Mouse (Mus musculus): ENCODE data around the gene Ptpn7.
"Not testable (repeated sequence)": the region's sequence is repeated elsewhere in the genome, so short reads cannot be mapped to it uniquely, and the experiment has no call there.

Ptpn7 gene

GRCm38 (mm10) chr1:135132473-135132872, at the start of gene Ptpn7:
Ptpn7 (plus strand) TSS chr1:135132700.
- DNase-seq (ENCODE audit: low spot score) = no peak

- DNase-seq (ENCODE audit: low spot score) = peak; percentile 42
These were observed 49.0 kb upstream of the Ptpn7 start for GRCm38 (mm10) chr1:135083465-135083864.

GRCm38 (mm10) chr1:135085296-135085871, 47.1 kb upstream of the Ptpn7 start:
- DNase-seq (ENCODE audit: low spot score) = no peak

GRCm38 (mm10) chr1:135086015-135086414, 46.5 kb upstream of the Ptpn7 start:
- DNase-seq (ENCODE audit: low spot score) = no peak

GRCm38 (mm10) chr1:135087414-135087813, 45.1 kb upstream of the Ptpn7 start:
- no peak for DNase-seq (ENCODE audit: low spot score)

- no peak for DNase-seq (ENCODE audit: low spot score)
These were observed 42.9 kb upstream of the Ptpn7 start for GRCm38 (mm10) chr1:135089626-135090025.

GRCm38 (mm10) chr1:135090914-135091313, 41.6 kb upstream of the Ptpn7 start:
- DNase-seq (ENCODE audit: low spot score) = no peak

GRCm38 (mm10) chr1:135094723-135095122, 37.8 kb upstream of the Ptpn7 start:
- no peak for DNase-seq (ENCODE audit: low spot score)

- DNase-seq (ENCODE audit: low spot score) = no peak
These were observed 37.3 kb upstream of the Ptpn7 start for GRCm38 (mm10) chr1:135095189-135095588.

- no peak for DNase-seq (ENCODE audit: low spot score)
These were observed 36.2 kb upstream of the Ptpn7 start for GRCm38 (mm10) chr1:135096312-135096711.

GRCm38 (mm10) chr1:135097441-135097840, 35.1 kb upstream of the Ptpn7 start:
- no peak for DNase-seq (ENCODE audit: low spot score)

- no peak for DNase-seq (ENCODE audit: low spot score)
These were observed 34.1 kb upstream of the Ptpn7 start for GRCm38 (mm10) chr1:135098441-135098840.

GRCm38 (mm10) chr1:135100400-135100799, 32.1 kb upstream of the Ptpn7 start:
- no peak for DNase-seq (ENCODE audit: low spot score)

GRCm38 (mm10) chr1:135105124-135105523, 27.4 kb upstream of the Ptpn7 start, which contains the start of gene Lgr6:
Lgr6 (minus strand) TSS chr1:135105276.
- no peak for DNase-seq (ENCODE audit: low spot score)

- DNase-seq (ENCODE audit: low spot score) = peak; percentile 72
These were observed 26.5 kb upstream of the Ptpn7 start for GRCm38 (mm10) chr1:135105951-135106350.

- DNase-seq (ENCODE audit: low spot score) = no peak
These were observed 23.9 kb upstream of the Ptpn7 start for GRCm38 (mm10) chr1:135108611-135109010.

GRCm38 (mm10) chr1:135110075-135110474, 22.4 kb upstream of the Ptpn7 start:
- DNase-seq (ENCODE audit: low spot score) = peak; percentile 78

GRCm38 (mm10) chr1:135111271-135111670, 21.2 kb upstream of the Ptpn7 start:
- not testable (repeated sequence) for DNase-seq (ENCODE audit: low spot score)

GRCm38 (mm10) chr1:135112661-135113060, 19.8 kb upstream of the Ptpn7 start:
- peak; percentile 50 for DNase-seq (ENCODE audit: low spot score)

GRCm38 (mm10) chr1:135124573-135125363, 7.7 kb upstream of the Ptpn7 start:
- no peak for DNase-seq (ENCODE audit: low spot score)

- peak; percentile 40 for DNase-seq (ENCODE audit: low spot score)
These were observed 6.5 kb upstream of the Ptpn7 start for GRCm38 (mm10) chr1:135125990-135126389.

- DNase-seq (ENCODE audit: low spot score) = no peak
These were observed 6.0 kb upstream of the Ptpn7 start for GRCm38 (mm10) chr1:135126443-135127027.

- no peak for DNase-seq (ENCODE audit: low spot score)
These were observed 4.5 kb upstream of the Ptpn7 start for GRCm38 (mm10) chr1:135128011-135128441.
